Mouse (Mus musculus) liver, embryonic 12.5 days (tissue): ENCODE data around the gene Krtap1-4. TPM values are rescaled to one million over a fixed set of nuclear protein-coding genes. Genes with fewer than 3 reads are reported as not detected.
"Not testable (repeated sequence)": the region's sequence is repeated elsewhere in the genome, so short reads cannot be mapped to it uniquely, and the experiment has no call there.

Experiments
- ATAC-seq: fragments of 200-750 bp; cut with Nextera tagmentation; 2 replicates; pipeline ENCODE4 v1.8.0; 2017; ENCODE audit warnings: moderate number of reproducible peaks, mild to moderate bottlenecking, moderate library complexity
- H3K27ac ChIP-seq: fragments of 300-500 bp; sonication (generic); 2 replicates; pipeline ENCODE4 v1.5.1; 2016; ENCODE audit warnings: mild to moderate bottlenecking
- H3K27me3 ChIP-seq: fragments of 300-500 bp; sonication (generic); replicated peaks from 2 replicates; pipeline ENCODE4 v1.6.1; 2016; ENCODE audit warnings: mild to moderate bottlenecking, moderate library complexity
- H3K36me3 ChIP-seq: fragments of 300-500 bp; sonication (generic); 2 replicates; pipeline ENCODE4 v1.6.1; 2016; ENCODE audit warnings: mild to moderate bottlenecking, moderate library complexity
- H3K4me1 ChIP-seq: fragments of 300-500 bp; sonication (generic); 2 replicates; pipeline ENCODE4 v1.6.1; 2016
- H3K4me2 ChIP-seq: fragments of 300-500 bp; sonication (generic); 2 replicates; pipeline ENCODE4 v1.6.1; 2016; ENCODE audit warnings: mild to moderate bottlenecking, moderate library complexity
- H3K4me3 ChIP-seq: fragments of 300-500 bp; sonication (generic); 2 replicates; pipeline ENCODE4 v1.5.1; 2016; ENCODE audit warnings: mild to moderate bottlenecking, moderate library complexity
- H3K9ac ChIP-seq: fragments of 300-500 bp; sonication (generic); 2 replicates; pipeline ENCODE4 v1.6.1; 2016; ENCODE audit warnings: mild to moderate bottlenecking, moderate library complexity
- H3K9me3 ChIP-seq: fragments of 300-500 bp; sonication (generic); replicated peaks from 2 replicates; pipeline ENCODE4 v1.6.1; 2016; ENCODE audit warnings: mild to moderate bottlenecking, moderate library complexity
- WGBS: fragments of 180-500 bp; shearing (Covaris S2); methylation state at CpG from one replicate; pipeline ENCODE4 v1.1.7; 2016; ENCODE audit not compliant: insufficient replicate concordance; 5-methylcytosine and 5-hydroxymethylcytosine counted together
- polyA plus RNA-seq: library from polyadenylated mRNA; unstranded; fragments of >200 nt; fragmentation: Nextera tagmentation; extraction: Ambion mirVana; gene quantifications from 2 replicates; pipeline ENCODE4 v1.2.1, GENCODE M21; 2016

Gene Krtap1-4
- not detected in 2 replicates for polyA plus RNA-seq

GRCm38 (mm10) chr11:99583245-99583704, at the start of gene Krtap1-4:
Gene Krtap1-4, minus strand, starts transcription at chr11:99583654.
- no peak for ATAC-seq

GRCm38 (mm10) chr11:99630890-99631289, 47.4 kb upstream of the Krtap1-4 start:
- Histone ChIP-seq H3K27ac (no peak overlapping the region), H3K4me3 (no peak overlapping the region)
- no peak for ATAC-seq

More at GRCm38 (mm10) chr11:99583245-99583704, at the start of gene Krtap1-4:
- no peak within 1 kb of the TSS for H3K4me2 ChIP-seq
- H3K4me3 ChIP-seq: no peak within 1 kb of the TSS
- no peaks in the 10 kb centered on the region for H3K9me3 ChIP-seq
- no peaks in the 10 kb centered on the region for H3K27me3 ChIP-seq
- H3K36me3 ChIP-seq: no peaks in the 10 kb centered on the region
- no peak within 1 kb of the TSS for H3K27ac ChIP-seq
- no peak within 1 kb of the TSS for H3K9ac ChIP-seq
- WGBS: 75% methylated on average over 5 of the region's 5 CpGs
- H3K4me1 ChIP-seq: no peaks in the 10 kb centered on the region

GRCm38 (mm10) chr11:99628138-99628537, 44.7 kb upstream of the Krtap1-4 start, which contains the start of gene Krtap4-1:
Gene Krtap4-1, minus strand, starts transcription at chr11:99628238.
- no peaks in the 10 kb centered on the region for H3K36me3 ChIP-seq
- no peak within 1 kb of the TSS for H3K4me3 ChIP-seq
- no peak for ATAC-seq
- no peaks in the 10 kb centered on the region for H3K27me3 ChIP-seq
- 61% methylated on average over 4 of the region's 4 CpGs for WGBS
- H3K9me3 ChIP-seq: no peaks in the 10 kb centered on the region
- no peak within 1 kb of the TSS for H3K27ac ChIP-seq
- no peak within 1 kb of the TSS for H3K4me2 ChIP-seq
- no peaks in the 10 kb centered on the region for H3K4me1 ChIP-seq
- no peak within 1 kb of the TSS for H3K9ac ChIP-seq

More at GRCm38 (mm10) chr11:99630890-99631289, 47.4 kb upstream of the Krtap1-4 start:
- WGBS: 50% methylated on average over 3 of the region's 3 CpGs
- H3K36me3 ChIP-seq: no peaks in the 10 kb centered on the region
- H3K4me2 ChIP-seq: no peak overlapping the region
- H3K9me3 ChIP-seq: no peaks in the 10 kb centered on the region
- no peaks in the 10 kb centered on the region for H3K27me3 ChIP-seq
- no peak overlapping the region for H3K9ac ChIP-seq
- H3K4me1 ChIP-seq: no peaks in the 10 kb centered on the region

- H3K27ac ChIP-seq: no peak within 1 kb of the TSS
- H3K9me3 ChIP-seq: no peaks in the 10 kb centered on the region
- H3K27me3 ChIP-seq: no peaks in the 10 kb centered on the region
- no peaks in the 10 kb centered on the region for H3K36me3 ChIP-seq
- no peak for ATAC-seq
- no peaks in the 10 kb centered on the region for H3K4me1 ChIP-seq
- no peak within 1 kb of the TSS for H3K9ac ChIP-seq
- no peak within 1 kb of the TSS for H3K4me2 ChIP-seq
- H3K4me3 ChIP-seq: no peak within 1 kb of the TSS
- 72% methylated on average over 2 of the region's 2 CpGs for WGBS
These were observed 36.9 kb upstream of the Krtap1-4 start, which contains the start of gene Gm11562 for GRCm38 (mm10) chr11:99620335-99620734. Gene Gm11562, minus strand, starts transcription at chr11:99620435.

GRCm38 (mm10) chr11:99614796-99615363, 31.4 kb upstream of the Krtap1-4 start, which contains the start of gene Krtap2-4:
Gene Krtap2-4, minus strand, starts transcription at chr11:99614846.
- 50% methylated on average over 3 of the region's 3 CpGs for WGBS

GRCm38 (mm10) chr11:99610089-99610488, 26.6 kb upstream of the Krtap1-4 start, which contains the start of gene Gm11937:
Gene Gm11937, minus strand, starts transcription at chr11:99610189.
- not testable (repeated sequence) for H3K4me1 ChIP-seq, H3K27ac ChIP-seq, H3K4me2 ChIP-seq, H3K36me3 ChIP-seq, H3K4me3 ChIP-seq, ATAC-seq, H3K9ac ChIP-seq, H3K27me3 ChIP-seq, H3K9me3 ChIP-seq
- 55% methylated on average over 1 of the region's 2 CpGs for WGBS

More at GRCm38 (mm10) chr11:99614796-99615363, 31.4 kb upstream of the Krtap1-4 start, which contains the start of gene Krtap2-4:
- H3K9me3 ChIP-seq: no peaks in the 10 kb centered on the region
- ATAC-seq: no peak
- no peaks in the 10 kb centered on the region for H3K4me1 ChIP-seq
- H3K4me2 ChIP-seq: no peak within 1 kb of the TSS
- no peak within 1 kb of the TSS for H3K27ac ChIP-seq
- no peak within 1 kb of the TSS for H3K4me3 ChIP-seq
- H3K9ac ChIP-seq: no peak within 1 kb of the TSS
- H3K27me3 ChIP-seq: no peaks in the 10 kb centered on the region
- H3K36me3 ChIP-seq: no peaks in the 10 kb centered on the region

- Histone ChIP-seq H3K27me3 (no peaks in the 10 kb centered on the region), H3K4me2 (no peak overlapping the region), H3K27ac (no peak overlapping the region), H3K9me3 (no peaks in the 10 kb centered on the region), H3K9ac (no peak overlapping the region), H3K36me3 (no peaks in the 10 kb centered on the region), H3K4me3 (no peak overlapping the region), H3K4me1 (no peaks in the 10 kb centered on the region)
- WGBS: 56% methylated on average over 1 of the region's 1 CpGs
- no peak for ATAC-seq
These were observed 25.7 kb upstream of the Krtap1-4 start for GRCm38 (mm10) chr11:99609126-99609525.

GRCm38 (mm10) chr11:99603208-99603607, 19.8 kb upstream of the Krtap1-4 start, which contains the start of gene Gm11938:
Gene Gm11938, minus strand, starts transcription at chr11:99603308.
- WGBS: 23% methylated on average over 1 of the region's 1 CpGs

GRCm38 (mm10) chr11:99597742-99598141, 14.3 kb upstream of the Krtap1-4 start, which contains the start of gene Krtap9-3:
Gene Krtap9-3, minus strand, starts transcription at chr11:99598105.
- ATAC-seq, H3K36me3 ChIP-seq, H3K27ac ChIP-seq, H3K4me2 ChIP-seq, H3K9ac ChIP-seq, H3K9me3 ChIP-seq, H3K27me3 ChIP-seq, H3K4me3 ChIP-seq, H3K4me1 ChIP-seq: not testable (repeated sequence)
- 58% methylated on average over 4 of the region's 6 CpGs for WGBS

More at GRCm38 (mm10) chr11:99603208-99603607, 19.8 kb upstream of the Krtap1-4 start, which contains the start of gene Gm11938:
- H3K4me1 ChIP-seq, H3K9ac ChIP-seq, H3K27me3 ChIP-seq, H3K4me2 ChIP-seq, ATAC-seq, H3K4me3 ChIP-seq, H3K27ac ChIP-seq, H3K36me3 ChIP-seq, H3K9me3 ChIP-seq: not testable (repeated sequence)

- 77% methylated on average over 6 of the region's 6 CpGs for WGBS
- Histone ChIP-seq H3K9ac (no peak within 1 kb of the TSS), H3K27ac (no peak within 1 kb of the TSS), H3K4me1 (no peaks in the 10 kb centered on the region), H3K27me3 (no peaks in the 10 kb centered on the region), H3K9me3 (no peaks in the 10 kb centered on the region), H3K4me2 (no peak within 1 kb of the TSS), H3K4me3 (no peak within 1 kb of the TSS), H3K36me3 (no peaks in the 10 kb centered on the region)
- no peak for ATAC-seq
These were observed 7.5 kb upstream of the Krtap1-4 start, which contains the start of gene Krtap1-3 for GRCm38 (mm10) chr11:99590981-99591380. Gene Krtap1-3, minus strand, starts transcription at chr11:99591339.

GRCm38 (mm10) chr11:99585096-99585495, 1.6 kb upstream of the Krtap1-4 start:
- Histone ChIP-seq H3K4me2 (no peak overlapping the region), H3K4me3 (no peak overlapping the region), H3K27me3 (no peaks in the 10 kb centered on the region), H3K9ac (no peak overlapping the region), H3K27ac (no peak overlapping the region), H3K36me3 (no peaks in the 10 kb centered on the region), H3K9me3 (no peaks in the 10 kb centered on the region), H3K4me1 (no peaks in the 10 kb centered on the region)
- ATAC-seq: no peak
- 77% methylated on average over 7 of the region's 7 CpGs for WGBS

- H3K4me3 ChIP-seq: no peak overlapping the region
- H3K9me3 ChIP-seq: no peaks in the 10 kb centered on the region
- no peak overlapping the region for H3K9ac ChIP-seq
- H3K4me1 ChIP-seq: no peaks in the 10 kb centered on the region
- H3K36me3 ChIP-seq: no peaks in the 10 kb centered on the region
- H3K27ac ChIP-seq: no peak overlapping the region
- no peaks in the 10 kb centered on the region for H3K27me3 ChIP-seq
- H3K4me2 ChIP-seq: no peak overlapping the region
- no peak for ATAC-seq
- 70% methylated on average over 6 of the region's 6 CpGs for WGBS
These were observed 1.9 kb downstream of the Krtap1-4 start for GRCm38 (mm10) chr11:99581564-99581963.
